Mouse (Mus musculus): Measurements from ENCODE around the gene Nfkb2.

Gene Nfkb2

DNA sequence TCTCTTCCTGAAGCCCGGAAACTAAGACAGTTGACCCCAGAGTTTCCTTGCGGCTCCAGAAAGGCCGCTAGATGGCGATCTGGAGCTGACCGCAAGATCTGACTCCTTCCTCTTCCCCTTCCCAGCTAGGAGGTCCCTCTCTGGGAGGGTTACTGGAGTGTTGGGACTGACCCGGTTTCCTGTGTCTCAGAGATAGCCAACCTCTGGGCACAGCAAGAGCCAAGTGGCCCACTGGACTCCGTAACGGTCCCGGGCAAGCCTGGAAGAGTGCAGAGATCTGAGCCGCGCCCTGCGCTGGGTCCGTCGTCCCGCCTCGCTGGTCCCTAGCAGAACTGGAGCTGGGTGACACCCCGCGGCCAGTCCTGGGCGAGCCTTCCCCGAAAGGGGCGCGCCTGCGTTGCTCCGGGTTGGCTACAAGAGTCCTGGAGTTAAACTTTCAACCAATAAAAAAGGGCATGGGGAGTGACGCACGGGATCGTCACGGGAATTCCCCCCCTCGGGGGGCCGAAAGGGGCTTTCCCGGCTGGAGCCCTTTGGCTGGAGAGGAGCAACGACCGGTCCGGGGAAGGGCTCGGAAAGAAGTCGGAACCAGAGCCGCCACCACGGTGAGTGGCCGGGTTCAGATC lies at the start of gene Nfkb2:
Gene Nfkb2, plus strand, starts transcription at position 105 of the 626 bp plus-strand sequence.
- in situ Hi-C loops (cut with MboI; ENCODE audit: low pct_unique_long_range_greater_than_20kb in 1 of 2, low sequenced_read_pairs in 2 of 2, unreplicated experiment in 1 of 2): loop anchor here in 1 of 2 experiments (10.0 kb wide), 1 partner anchor 170 kb away; the partner anchor contains the start of gene Elovl3

DNA sequence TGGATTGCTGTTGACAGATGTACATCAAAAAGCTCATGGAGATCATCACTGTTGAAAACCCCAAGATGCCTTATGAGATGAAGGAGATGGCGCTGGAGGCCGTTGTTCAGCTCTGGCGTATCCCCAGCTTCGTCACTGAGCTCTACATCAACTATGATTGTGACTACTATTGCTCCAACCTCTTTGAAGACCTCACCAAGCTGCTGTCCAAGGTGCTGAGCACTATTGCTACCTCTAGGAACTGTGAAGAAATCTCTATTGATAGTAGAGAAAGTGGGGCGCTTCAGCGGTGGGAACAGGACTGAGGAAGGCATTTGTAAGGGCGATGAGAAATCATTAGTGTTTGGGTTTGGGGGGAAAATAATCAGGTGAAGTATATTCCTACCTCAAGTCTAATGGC lies 39.4 kb upstream of the Nfkb2 start:
- in situ Hi-C loops (cut with MboI; ENCODE audit: low pct_unique_long_range_greater_than_20kb in 1 of 2, low sequenced_read_pairs in 2 of 2, unreplicated experiment in 1 of 2): no loop called here

DNA sequence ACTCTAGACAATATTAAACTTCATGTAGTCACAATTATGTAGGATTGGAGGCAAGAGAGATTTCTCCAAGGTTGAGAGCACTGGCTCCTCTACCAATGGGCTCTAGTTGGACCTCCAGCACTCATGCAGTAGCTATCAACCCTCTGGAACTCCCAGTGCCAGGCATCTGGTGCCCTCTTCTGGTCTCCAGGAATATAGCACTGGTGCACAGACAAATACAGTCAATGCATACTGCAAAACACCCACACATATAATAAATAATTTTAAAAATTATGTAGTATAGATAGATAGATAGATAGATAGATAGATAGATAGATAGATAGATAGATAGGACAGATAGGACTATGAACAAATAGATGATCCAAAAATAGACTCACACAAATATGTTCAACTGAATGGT lies 28.8 kb upstream of the Nfkb2 start:
- in situ Hi-C loops (cut with MboI; ENCODE audit: low pct_unique_long_range_greater_than_20kb in 1 of 2, low sequenced_read_pairs in 2 of 2, unreplicated experiment in 1 of 2): no loop called here

DNA sequence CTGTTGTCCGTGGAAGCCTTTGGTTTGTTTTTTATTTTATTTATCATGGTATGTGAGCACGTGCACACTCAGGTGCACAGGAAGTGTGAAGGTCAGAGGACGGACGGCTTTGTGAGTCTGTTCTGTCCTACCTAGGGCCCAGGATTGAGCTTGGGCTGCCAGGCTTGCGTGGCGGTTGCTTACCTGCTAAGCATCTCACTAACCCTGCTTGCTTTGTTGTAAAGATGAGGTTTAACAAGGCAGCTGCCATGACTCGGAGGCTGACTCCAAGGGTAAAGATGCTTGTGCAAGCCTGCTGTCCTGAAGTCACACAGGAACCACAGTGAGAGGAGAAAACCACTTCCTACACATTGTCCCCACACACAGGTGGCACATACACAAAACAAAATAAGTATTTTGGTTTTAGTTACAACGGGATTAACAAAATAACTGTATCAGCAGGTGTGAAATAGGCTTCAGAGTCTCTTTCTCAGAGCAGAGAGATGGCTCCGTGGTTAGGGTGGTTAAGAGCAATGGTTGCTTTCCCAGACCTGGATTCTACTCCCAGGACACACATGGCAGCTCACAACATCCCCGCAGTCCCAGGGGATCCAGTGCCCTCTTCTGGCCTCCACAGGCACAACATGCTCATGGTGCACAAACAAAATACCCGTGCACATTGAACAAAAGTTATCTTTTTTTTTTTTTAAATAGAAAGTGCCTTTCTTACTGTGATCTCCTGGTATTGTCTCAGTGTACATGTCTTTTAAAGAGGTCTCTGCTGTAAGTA lies 21.9 kb upstream of the Nfkb2 start:
- in situ Hi-C loops (cut with MboI; ENCODE audit: low pct_unique_long_range_greater_than_20kb in 1 of 2, low sequenced_read_pairs in 2 of 2, unreplicated experiment in 1 of 2): no loop called here

DNA sequence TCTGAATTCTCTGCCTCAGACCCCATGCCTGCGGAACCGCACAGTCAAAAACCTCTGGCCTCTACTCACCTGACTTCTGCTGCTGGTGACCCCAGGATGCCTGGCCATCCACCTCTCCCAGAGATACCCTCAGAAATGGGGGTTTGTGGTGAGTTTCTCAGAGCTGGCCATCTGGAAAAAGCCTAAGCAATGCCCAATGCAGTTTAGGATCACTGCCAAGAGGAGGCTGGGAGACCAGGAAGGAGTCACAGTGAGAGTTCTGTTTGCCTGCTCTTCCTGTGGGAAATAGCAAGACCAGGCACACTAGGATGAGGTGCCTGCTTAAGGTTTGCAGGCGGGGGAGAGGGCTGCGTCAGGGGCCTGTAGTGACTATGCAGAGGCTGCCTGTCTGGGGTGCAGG lies 19.4 kb upstream of the Nfkb2 start:
- in situ Hi-C loops (cut with MboI; ENCODE audit: low pct_unique_long_range_greater_than_20kb in 1 of 2, low sequenced_read_pairs in 2 of 2, unreplicated experiment in 1 of 2): no loop called here

DNA sequence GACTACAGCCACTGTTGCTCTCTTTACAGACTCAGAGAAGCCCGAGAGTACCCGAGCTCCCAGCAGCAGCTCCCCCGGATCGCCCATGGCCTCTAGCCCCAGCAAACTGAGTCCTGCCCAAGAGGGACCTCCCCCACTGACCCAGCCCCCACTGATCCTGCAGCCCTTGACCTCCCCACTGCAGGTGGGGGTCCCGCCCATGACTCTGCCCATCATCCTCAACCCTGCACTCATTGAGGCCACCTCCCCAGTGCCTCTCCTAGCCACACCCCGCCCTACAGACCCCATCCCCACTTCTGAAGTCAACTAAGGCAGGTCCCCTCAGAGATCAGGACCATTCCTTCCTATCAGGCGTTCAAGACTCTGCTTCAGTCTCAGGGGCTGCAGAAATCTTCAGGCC lies 18.5 kb upstream of the Nfkb2 start:
- in situ Hi-C loops (cut with MboI; ENCODE audit: low pct_unique_long_range_greater_than_20kb in 1 of 2, low sequenced_read_pairs in 2 of 2, unreplicated experiment in 1 of 2): no loop called here

DNA sequence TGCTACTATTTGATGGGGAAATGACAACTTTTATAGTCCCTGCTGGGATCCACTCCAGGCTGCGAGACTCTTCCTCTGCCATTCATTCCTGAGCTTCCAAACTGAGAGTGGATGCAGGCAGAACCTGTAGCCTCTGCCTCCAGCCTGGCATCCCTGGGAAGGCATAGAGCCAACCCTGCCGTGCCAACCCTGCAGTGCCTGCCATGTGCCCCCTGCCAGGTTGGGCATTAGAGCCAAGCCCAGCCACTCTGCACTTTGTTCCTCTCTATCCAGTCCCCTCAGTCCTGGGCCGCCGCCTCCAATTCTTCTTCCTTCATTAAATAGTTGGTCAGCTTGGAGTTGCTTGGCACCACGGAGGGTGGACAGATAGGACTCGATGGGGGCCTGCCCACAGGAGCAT lies 18.1 kb upstream of the Nfkb2 start:
- in situ Hi-C loops (cut with MboI; ENCODE audit: low pct_unique_long_range_greater_than_20kb in 1 of 2, low sequenced_read_pairs in 2 of 2, unreplicated experiment in 1 of 2): no loop called here

DNA sequence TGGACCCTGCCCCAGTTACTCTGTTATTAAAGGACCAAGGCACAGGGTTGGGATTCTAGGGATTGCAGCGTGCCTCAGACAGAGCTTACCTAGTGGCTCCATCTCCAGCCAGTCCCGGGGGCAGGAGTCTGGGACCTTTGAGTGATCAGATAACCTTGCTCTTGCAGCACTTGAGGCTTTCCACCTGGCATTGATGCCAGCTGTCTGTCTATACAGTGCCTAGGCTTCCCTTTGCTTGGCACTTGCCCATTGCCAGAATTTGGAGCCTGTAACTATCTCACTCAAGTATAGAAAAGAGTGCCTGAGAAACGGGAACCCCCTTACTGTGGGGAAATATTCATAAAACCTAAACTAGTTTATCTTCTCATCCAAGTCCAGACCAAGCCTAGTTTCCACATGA lies 17.2 kb upstream of the Nfkb2 start:
- in situ Hi-C loops (cut with MboI; ENCODE audit: low pct_unique_long_range_greater_than_20kb in 1 of 2, low sequenced_read_pairs in 2 of 2, unreplicated experiment in 1 of 2): no loop called here

DNA sequence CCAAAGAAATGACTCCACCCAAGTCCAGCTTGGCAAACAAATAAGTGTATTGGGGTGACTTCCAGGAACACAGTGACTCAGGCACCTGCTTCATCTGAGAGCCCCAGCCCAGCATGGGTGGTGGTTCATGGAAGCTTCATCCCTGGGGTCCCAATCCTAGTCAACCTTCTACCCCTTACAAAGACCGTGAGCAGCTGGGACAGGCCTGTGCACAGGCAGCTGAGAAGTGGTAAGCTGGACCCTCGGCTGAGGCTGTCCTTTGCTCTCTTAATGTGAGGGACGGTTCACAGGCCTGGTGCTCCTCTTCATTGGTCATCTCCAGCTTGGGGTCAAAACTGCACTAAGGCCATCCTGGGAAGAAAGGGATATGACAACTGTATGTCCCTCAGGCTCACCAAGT lies 16.6 kb upstream of the Nfkb2 start:
- in situ Hi-C loops (cut with MboI; ENCODE audit: low pct_unique_long_range_greater_than_20kb in 1 of 2, low sequenced_read_pairs in 2 of 2, unreplicated experiment in 1 of 2): no loop called here

DNA sequence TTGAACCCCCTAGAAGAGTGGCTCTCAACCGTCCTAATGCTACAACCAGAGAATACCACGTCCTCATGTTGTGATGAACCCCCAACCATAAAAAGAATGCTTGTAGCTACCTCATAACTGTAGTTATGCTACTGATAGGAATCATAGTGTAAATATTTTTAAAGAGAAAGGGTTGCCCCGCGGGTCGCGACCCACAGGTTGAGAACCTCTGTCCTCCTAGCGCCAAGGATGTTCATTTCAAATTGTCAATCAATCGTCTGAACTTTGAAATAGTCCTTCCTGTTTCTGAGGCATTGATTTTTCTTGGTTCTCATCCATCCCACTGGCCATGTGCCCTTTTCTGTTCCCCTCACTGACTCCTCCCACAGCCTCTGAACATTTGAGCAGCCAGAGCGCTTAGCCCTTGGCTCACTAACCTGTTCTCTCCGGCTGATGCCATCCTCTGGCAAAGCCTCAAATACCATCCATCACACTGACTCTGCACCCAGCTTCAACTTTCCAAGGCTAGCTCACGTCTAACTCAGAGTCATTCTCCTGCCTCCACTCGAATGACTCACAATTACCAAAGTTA lies 13.5 kb upstream of the Nfkb2 start:
- in situ Hi-C loops (cut with MboI; ENCODE audit: low pct_unique_long_range_greater_than_20kb in 1 of 2, low sequenced_read_pairs in 2 of 2, unreplicated experiment in 1 of 2): no loop called here

DNA sequence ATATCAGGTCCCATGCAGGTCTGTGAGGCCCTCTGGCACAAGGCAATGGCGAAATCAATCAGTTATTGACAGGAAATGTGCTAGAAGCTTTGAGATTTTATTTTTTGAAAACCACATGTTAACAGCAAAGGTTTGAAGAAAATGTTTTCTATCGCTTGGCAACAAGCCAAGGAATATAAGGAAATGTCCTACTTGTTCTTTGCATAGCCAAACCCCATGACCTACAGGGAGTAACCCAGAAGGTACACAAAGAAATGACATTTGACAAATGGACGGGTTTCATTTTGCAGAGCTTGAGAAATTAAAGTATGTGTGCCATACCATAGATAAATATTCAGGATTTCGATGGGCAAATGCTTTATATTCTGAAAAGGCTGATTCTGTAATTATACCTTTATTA lies 7.2 kb upstream of the Nfkb2 start:
- in situ Hi-C loops (cut with MboI; ENCODE audit: low pct_unique_long_range_greater_than_20kb in 1 of 2, low sequenced_read_pairs in 2 of 2, unreplicated experiment in 1 of 2): no loop called here

DNA sequence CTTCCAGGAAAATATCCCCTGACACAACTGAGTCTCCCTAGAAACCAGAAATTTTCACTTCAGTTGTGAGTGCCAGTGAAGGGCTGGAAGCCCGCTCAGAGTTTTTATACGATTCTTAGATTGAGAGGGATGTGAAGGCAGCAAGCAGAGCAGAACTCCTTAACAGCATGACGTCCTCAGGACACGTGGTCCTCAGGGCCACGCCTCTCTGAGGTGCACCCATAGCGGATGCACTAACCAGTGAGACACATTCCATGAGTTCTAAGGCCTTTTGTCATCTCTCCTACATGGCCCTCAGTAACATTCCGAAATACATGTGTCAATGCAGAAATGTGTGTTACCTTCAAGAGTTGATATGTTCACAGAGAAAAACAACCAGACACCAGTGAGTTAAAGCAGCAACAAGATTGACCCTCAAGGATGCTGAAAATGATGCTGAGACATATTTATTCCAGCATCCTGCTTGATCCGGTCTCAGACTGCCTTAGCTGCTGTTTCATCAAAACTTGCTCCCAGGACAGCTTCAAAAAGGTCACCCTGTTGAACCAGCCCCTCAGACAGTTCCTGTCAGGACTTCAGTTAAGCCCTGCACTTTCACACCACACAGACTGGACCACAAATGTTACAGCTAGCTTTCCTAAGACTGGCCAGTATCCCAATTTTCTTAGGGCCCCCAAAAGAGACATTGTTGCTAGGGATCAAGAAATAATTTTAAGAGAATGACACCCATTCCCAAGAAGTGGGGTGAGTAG lies 3.6 kb upstream of the Nfkb2 start:
- in situ Hi-C loops (cut with MboI; ENCODE audit: low pct_unique_long_range_greater_than_20kb in 1 of 2, low sequenced_read_pairs in 2 of 2, unreplicated experiment in 1 of 2): loop anchor here in 1 of 2 experiments (10.0 kb wide), 1 partner anchor 166 kb away; the partner anchor contains the start of gene Elovl3

DNA sequence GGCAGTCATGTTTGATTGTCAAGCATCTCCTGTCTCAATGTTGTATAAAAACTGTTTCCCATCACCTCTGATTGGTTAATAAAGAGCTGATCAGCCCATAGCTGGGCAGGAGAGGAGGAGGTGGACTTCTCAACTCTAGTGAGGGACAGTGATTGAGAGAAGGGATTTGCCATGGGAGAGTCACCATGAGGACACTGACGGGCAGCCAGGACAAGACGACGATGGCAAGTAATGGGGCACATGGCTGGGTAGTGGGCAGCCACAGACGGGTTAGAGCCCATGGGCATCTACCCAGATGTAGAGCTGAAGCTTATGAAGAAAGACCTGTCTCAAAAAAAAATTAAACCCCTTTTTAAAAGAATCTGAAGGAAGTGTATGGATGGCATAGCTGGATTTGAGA lies 1.6 kb upstream of the Nfkb2 start:
- in situ Hi-C loops (cut with MboI; ENCODE audit: low pct_unique_long_range_greater_than_20kb in 1 of 2, low sequenced_read_pairs in 2 of 2, unreplicated experiment in 1 of 2): loop anchor here in 1 of 2 experiments (10.0 kb wide), 1 partner anchor 168 kb away; the partner anchor contains the start of gene Elovl3

DNA sequence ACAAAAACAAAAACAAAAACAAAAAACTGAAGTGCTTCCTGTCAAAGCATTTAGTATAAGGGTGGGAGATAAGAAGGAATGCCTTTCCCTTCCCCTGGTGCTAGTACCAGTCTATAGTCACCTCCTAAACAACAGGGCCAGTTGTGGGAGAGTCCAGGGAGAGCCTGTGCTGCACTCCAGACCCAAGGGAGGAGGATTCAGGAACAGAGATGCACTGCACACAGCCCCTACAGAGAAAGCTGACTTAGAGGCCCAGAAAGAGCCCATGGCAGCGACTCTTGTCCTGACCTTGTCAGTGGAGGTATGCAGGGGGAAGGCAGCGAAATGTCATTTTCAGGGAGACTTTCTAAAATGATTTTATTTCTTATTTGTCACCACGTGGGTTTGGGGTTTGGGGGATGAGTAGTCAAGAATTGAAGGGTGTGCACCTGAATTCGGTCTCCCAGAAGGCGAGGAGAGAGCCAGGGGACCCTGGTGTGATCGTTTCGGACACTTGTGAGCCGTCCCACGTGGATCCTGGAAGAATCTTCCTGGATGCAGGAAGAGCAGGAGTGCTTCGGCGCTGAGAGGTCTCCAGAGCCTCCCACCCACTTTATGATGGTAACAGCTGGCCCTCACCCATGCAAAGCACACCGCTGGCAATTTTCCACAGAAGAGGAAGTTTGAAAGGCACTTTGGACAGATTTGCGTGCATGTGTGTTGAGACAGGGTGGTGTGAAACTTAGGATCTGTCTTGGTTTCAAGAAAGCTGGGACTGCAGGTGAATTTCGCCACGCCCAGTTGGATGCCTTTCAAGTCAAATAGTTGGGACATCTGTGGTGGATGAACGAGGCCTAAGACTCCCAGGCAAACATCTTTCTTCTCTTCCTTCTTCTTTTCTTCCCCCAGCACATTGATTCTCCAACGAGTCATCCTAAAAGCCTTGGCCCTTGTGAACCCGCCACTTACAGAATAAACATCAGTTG lies 587 bp upstream of the Nfkb2 start:
- in situ Hi-C loops (cut with MboI; ENCODE audit: low pct_unique_long_range_greater_than_20kb in 1 of 2, low sequenced_read_pairs in 2 of 2, unreplicated experiment in 1 of 2): loop anchor here in 1 of 2 experiments (10.0 kb wide), 1 partner anchor 169 kb away; the partner anchor contains the start of gene Elovl3

DNA sequence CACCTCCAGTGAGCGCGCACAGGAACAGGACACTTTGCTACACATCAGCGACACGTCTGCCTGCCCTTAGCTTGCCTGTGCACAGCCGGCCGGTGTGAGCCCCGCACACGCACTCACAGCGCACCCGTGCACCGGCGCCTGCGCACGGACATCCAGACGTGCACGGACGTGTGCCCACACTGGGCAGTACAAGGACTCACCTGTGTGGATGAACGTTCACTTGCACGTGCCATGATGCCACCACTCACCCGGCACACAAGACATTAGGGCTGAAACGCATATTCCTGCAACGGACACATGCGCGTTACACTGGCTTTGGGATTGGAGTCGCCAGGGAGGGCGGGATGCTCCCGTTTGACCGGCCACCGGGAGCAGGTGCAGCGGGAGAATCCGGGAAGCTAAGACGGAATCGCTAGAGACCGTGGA lies 801 bp downstream of the Nfkb2 start:
- in situ Hi-C loops (cut with MboI; ENCODE audit: low pct_unique_long_range_greater_than_20kb in 1 of 2, low sequenced_read_pairs in 2 of 2, unreplicated experiment in 1 of 2): loop anchor here in 1 of 2 experiments (10.0 kb wide), 1 partner anchor 170 kb away; the partner anchor contains the start of gene Elovl3

DNA sequence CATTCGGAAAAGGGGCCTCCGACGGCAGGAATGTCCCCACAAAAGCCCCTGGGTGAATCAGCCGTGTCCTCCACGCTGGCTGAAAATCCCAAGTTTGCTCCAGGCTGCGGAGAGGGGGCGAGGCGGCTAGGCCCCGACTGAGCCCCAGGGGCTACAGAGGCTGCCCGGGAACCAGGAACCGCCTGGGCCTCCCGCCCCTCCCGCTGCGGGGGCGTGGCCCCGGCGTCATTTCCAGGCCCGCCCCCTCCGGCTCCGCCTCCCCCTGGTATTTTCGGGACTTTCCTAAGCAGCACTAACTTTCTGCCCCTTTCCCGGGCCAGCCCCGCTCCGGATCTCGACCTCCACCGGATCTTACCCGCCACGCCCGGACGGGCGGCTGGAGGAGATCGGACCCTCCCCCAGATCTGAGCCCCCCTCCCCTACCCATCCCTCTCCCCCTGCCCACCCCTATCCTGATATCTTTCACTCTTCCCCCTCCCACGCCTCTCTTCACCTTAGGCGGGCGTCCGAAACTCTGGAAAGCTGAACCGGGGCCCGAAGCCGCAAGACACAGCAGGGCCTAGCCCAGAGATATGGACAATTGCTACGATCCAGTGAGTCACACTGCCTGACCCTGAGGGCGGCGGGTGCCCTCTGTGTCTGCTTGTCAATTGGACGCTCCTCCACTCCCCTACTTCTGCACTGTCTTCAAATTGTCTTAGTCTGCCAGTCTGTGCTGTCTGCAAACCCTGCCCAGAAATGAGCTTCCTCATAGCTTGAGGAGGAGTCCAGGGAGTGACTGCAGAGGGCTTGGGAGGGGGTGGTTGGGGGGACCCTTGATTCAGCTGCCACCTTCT lies 1.5 kb downstream of the Nfkb2 start:
- in situ Hi-C loops (cut with MboI; ENCODE audit: low pct_unique_long_range_greater_than_20kb in 1 of 2, low sequenced_read_pairs in 2 of 2, unreplicated experiment in 1 of 2): loop anchor here in 1 of 2 experiments (10.0 kb wide), 1 partner anchor 171 kb away; the partner anchor contains the start of gene Elovl3

DNA sequence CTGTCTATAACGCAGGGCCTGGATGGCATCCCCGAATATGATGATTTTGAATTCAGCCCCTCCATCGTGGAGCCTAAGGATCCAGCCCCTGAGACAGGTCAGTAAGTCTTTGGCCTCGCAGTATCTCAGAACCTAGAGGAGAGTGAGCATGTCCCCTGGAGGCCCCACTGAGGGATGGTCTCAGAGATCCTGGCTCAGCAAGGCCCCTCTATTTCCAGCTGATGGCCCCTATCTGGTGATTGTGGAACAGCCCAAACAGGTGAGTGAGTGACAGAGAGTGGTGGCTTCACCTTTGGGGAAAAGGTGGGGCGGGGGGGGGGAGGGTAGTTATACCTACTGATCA lies 2.1 kb downstream of the Nfkb2 start:
- in situ Hi-C loops (cut with MboI; ENCODE audit: low pct_unique_long_range_greater_than_20kb in 1 of 2, low sequenced_read_pairs in 2 of 2, unreplicated experiment in 1 of 2): loop anchor here in 1 of 2 experiments (10.0 kb wide), 1 partner anchor 171 kb away; the partner anchor contains the start of gene Elovl3

Measured in mouse embryonic stem cell (cell line).